Mouse (Mus musculus): ENCODE results near the gene Nagpa. TPM values are rescaled to one million over a fixed set of nuclear protein-coding genes. Genes with fewer than 3 reads are reported as not detected.

The Nagpa gene
- polyA plus RNA-seq, 1 experiment from 2014 or later: 17.0 TPM

GRCm38 (mm10) chr16:5210365-5210764 is 6.6 kb upstream of the Nagpa start:
- 67% methylated on average over 2 of the region's 2 CpGs for WGBS
- no peak overlapping the region for H3K9ac ChIP-seq (ENCODE audit: low read depth, low read length)
- no peaks in the 10 kb centered on the region for H3K36me3 ChIP-seq (ENCODE audit: control insufficient read depth, insufficient read depth, low read length)
- H3K9me3 ChIP-seq (ENCODE audit: control insufficient read depth, low read length): no peaks in the 10 kb centered on the region
- ATAC-seq (ENCODE audit: low FRiP score, low TSS enrichment): no peak
- H3K27ac ChIP-seq (ENCODE audit: low read depth, low read length): no peak overlapping the region
- H3K4me3 ChIP-seq (ENCODE audit: low read length): no peak overlapping the region
- no peaks in the 10 kb centered on the region for H3K27me3 ChIP-seq (ENCODE audit: control insufficient read depth, insufficient read depth, low read length)
- no peak overlapping the region for H3K4me2 ChIP-seq (replicated peaks; ENCODE audit: low read depth, low read length)
- no peaks in the 10 kb centered on the region for H3K4me1 ChIP-seq (ENCODE audit: control insufficient read depth, insufficient read depth, low read length)

- H3K36me3 ChIP-seq (ENCODE audit: control insufficient read depth, insufficient read depth, low read length): no peaks in the 10 kb centered on the region
- H3K4me3 ChIP-seq (ENCODE audit: low read length): no peak overlapping the region
- no peak overlapping the region for H3K9ac ChIP-seq (ENCODE audit: low read depth, low read length)
- WGBS: 72% methylated on average over 5 of the region's 5 CpGs
- ATAC-seq (ENCODE audit: low FRiP score, low TSS enrichment): no peak
- H3K9me3 ChIP-seq (ENCODE audit: control insufficient read depth, low read length): no peaks in the 10 kb centered on the region
- peaks cover 5% of the 10 kb centered on the region; the same call in 1 of the 2 replicates for H3K27me3 ChIP-seq (ENCODE audit: control insufficient read depth, insufficient read depth, low read length)
- H3K4me1 ChIP-seq (ENCODE audit: control insufficient read depth, insufficient read depth, low read length): 0 out of 2 replicates have a peak, but pooled peaks cover 3% of the 10 kb centered on the region
- no peak overlapping the region for H3K4me2 ChIP-seq (replicated peaks; ENCODE audit: low read depth, low read length)
- no peak overlapping the region for H3K27ac ChIP-seq (ENCODE audit: low read depth, low read length)
Observed at GRCm38 (mm10) chr16:5206051-5206450, 2.2 kb upstream of the Nagpa start.

- Histone ChIP-seq H3K9ac (ENCODE audit: low read depth, low read length) (no peak overlapping the region), H3K9me3 (ENCODE audit: control insufficient read depth, low read length) (no peaks in the 10 kb centered on the region), H3K27me3 (ENCODE audit: control insufficient read depth, insufficient read depth, low read length) (peaks cover 5% of the 10 kb centered on the region; the same call in 1 of the 2 replicates), H3K4me2 (replicated peaks; ENCODE audit: low read depth, low read length) (no peak overlapping the region), H3K4me3 (ENCODE audit: low read length) (no peak overlapping the region), H3K4me1 (ENCODE audit: control insufficient read depth, insufficient read depth, low read length) (0 out of 2 replicates have a peak, but pooled peaks cover 3% of the 10 kb centered on the region), H3K27ac (ENCODE audit: low read depth, low read length) (no peak overlapping the region), H3K36me3 (ENCODE audit: control insufficient read depth, insufficient read depth, low read length) (no peaks in the 10 kb centered on the region)
- 91% methylated on average over 5 of the region's 5 CpGs for WGBS
- no peak for ATAC-seq (ENCODE audit: low FRiP score, low TSS enrichment)
Observed at GRCm38 (mm10) chr16:5205431-5205970, 1.7 kb upstream of the Nagpa start.

- peak overlapping the region; percentile 98 for H3K4me2 ChIP-seq (replicated peaks; ENCODE audit: low read depth, low read length)
- no peak overlapping the region for H3K27ac ChIP-seq (ENCODE audit: low read depth, low read length)
- H3K4me1 ChIP-seq (ENCODE audit: control insufficient read depth, insufficient read depth, low read length): 0 out of 2 replicates have a peak, but pooled peaks cover 3% of the 10 kb centered on the region
- peaks cover 8% of the 10 kb centered on the region; the same call in 1 of the 2 replicates for H3K36me3 ChIP-seq (ENCODE audit: control insufficient read depth, insufficient read depth, low read length)
- H3K9ac ChIP-seq (ENCODE audit: low read depth, low read length): peak overlapping the region; percentile 69
- no peaks in the 10 kb centered on the region for H3K9me3 ChIP-seq (ENCODE audit: control insufficient read depth, low read length)
- ATAC-seq (ENCODE audit: low FRiP score, low TSS enrichment): peak; percentile 29; the same call in 1 of the 2 replicates
- peaks cover 5% of the 10 kb centered on the region; the same call in 1 of the 2 replicates for H3K27me3 ChIP-seq (ENCODE audit: control insufficient read depth, insufficient read depth, low read length)
- peak overlapping the region; percentile 91 for H3K4me3 ChIP-seq (ENCODE audit: low read length)
- WGBS: 1% methylated on average over 36 of the region's 36 CpGs
Observed at GRCm38 (mm10) chr16:5203200-5203599, 612 bp downstream of the Nagpa start.

- Histone ChIP-seq H3K9me3 (ENCODE audit: control insufficient read depth, low read length) (no peaks in the 10 kb centered on the region), H3K4me1 (ENCODE audit: control insufficient read depth, insufficient read depth, low read length) (0 out of 2 replicates have a peak, but pooled peaks cover 3% of the 10 kb centered on the region), H3K4me2 (replicated peaks; ENCODE audit: low read depth, low read length) (peak overlapping the region; percentile 98), H3K27me3 (ENCODE audit: control insufficient read depth, insufficient read depth, low read length) (peaks cover 5% of the 10 kb centered on the region; the same call in 1 of the 2 replicates), H3K4me3 (ENCODE audit: low read length) (peak overlapping the region; percentile 91), H3K36me3 (ENCODE audit: control insufficient read depth, insufficient read depth, low read length) (peaks cover 8% of the 10 kb centered on the region; the same call in 1 of the 2 replicates), H3K27ac (ENCODE audit: low read depth, low read length) (no peak overlapping the region), H3K9ac (ENCODE audit: low read depth, low read length) (0 out of 2 replicates have a peak overlapping the region, but pooled peaks have one; percentile 69)
- no peak for ATAC-seq (ENCODE audit: low FRiP score, low TSS enrichment)
- WGBS: 19% methylated on average over 4 of the region's 4 CpGs
Observed at GRCm38 (mm10) chr16:5202681-5203080, 1.1 kb downstream of the Nagpa start.

GRCm38 (mm10) chr16:5195080-5195479 is 8.7 kb downstream of the Nagpa start:
- ATAC-seq (ENCODE audit: low FRiP score, low TSS enrichment): no peak
- Histone ChIP-seq H3K4me3 (ENCODE audit: low read length) (no peak overlapping the region), H3K27ac (ENCODE audit: low read depth, low read length) (no peak overlapping the region), H3K4me2 (replicated peaks; ENCODE audit: low read depth, low read length) (no peak overlapping the region), H3K4me1 (ENCODE audit: control insufficient read depth, insufficient read depth, low read length) (no peaks in the 10 kb centered on the region), H3K27me3 (ENCODE audit: control insufficient read depth, insufficient read depth, low read length) (no peaks in the 10 kb centered on the region), H3K9ac (ENCODE audit: low read depth, low read length) (no peak overlapping the region), H3K9me3 (ENCODE audit: control insufficient read depth, low read length) (no peaks in the 10 kb centered on the region), H3K36me3 (ENCODE audit: control insufficient read depth, insufficient read depth, low read length) (peaks cover 7% of the 10 kb centered on the region; the same call in 1 of the 2 replicates)
- 33% methylated on average over 6 of the region's 6 CpGs for WGBS

DNA sequence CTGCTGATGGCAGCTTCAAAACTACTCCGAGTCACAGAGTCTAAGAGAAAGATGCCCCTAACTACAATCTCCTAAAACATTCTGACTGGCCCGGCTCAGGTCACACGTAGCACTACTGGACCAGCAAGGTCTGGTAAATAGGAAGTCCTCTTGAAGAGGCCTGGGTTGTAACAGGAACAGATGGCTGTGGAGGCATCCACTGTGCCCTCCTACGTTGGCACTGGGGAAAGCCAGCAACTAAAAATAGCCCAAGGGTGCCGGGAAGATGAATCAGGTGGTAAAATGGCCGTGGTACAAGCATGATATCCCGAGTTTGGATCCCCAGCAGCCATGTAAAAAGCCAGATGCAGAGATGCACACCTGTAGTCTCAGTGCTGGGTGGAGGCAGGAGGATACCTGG is 17.6 kb downstream of the Nagpa start:
- no peak overlapping the region for H3K27ac ChIP-seq (ENCODE audit: low read depth, low read length)
- H3K27me3 ChIP-seq (ENCODE audit: control insufficient read depth, insufficient read depth, low read length): no peaks in the 10 kb centered on the region
- no peak for ATAC-seq (ENCODE audit: low FRiP score, low TSS enrichment)
- no peaks in the 10 kb centered on the region for H3K36me3 ChIP-seq (ENCODE audit: control insufficient read depth, insufficient read depth, low read length)
- no peaks in the 10 kb centered on the region for H3K9me3 ChIP-seq (ENCODE audit: control insufficient read depth, low read length)
- H3K4me1 ChIP-seq (ENCODE audit: control insufficient read depth, insufficient read depth, low read length): no peaks in the 10 kb centered on the region
- 77% methylated on average over 7 of the region's 7 CpGs for WGBS
- no peak overlapping the region for H3K4me3 ChIP-seq (ENCODE audit: low read length)
- no peak overlapping the region for H3K4me2 ChIP-seq (replicated peaks; ENCODE audit: low read depth, low read length)
- H3K9ac ChIP-seq (ENCODE audit: low read depth, low read length): no peak overlapping the region

GRCm38 (mm10) chr16:5185691-5186090 is 18.1 kb downstream of the Nagpa start:
- Histone ChIP-seq H3K27me3 (ENCODE audit: control insufficient read depth, insufficient read depth, low read length) (no peaks in the 10 kb centered on the region), H3K4me3 (ENCODE audit: low read length) (no peak overlapping the region), H3K27ac (ENCODE audit: low read depth, low read length) (no peak overlapping the region), H3K9ac (ENCODE audit: low read depth, low read length) (no peak overlapping the region), H3K4me1 (ENCODE audit: control insufficient read depth, insufficient read depth, low read length) (no peaks in the 10 kb centered on the region), H3K36me3 (ENCODE audit: control insufficient read depth, insufficient read depth, low read length) (no peaks in the 10 kb centered on the region), H3K4me2 (replicated peaks; ENCODE audit: low read depth, low read length) (no peak overlapping the region), H3K9me3 (ENCODE audit: control insufficient read depth, low read length) (no peaks in the 10 kb centered on the region)
- ATAC-seq (ENCODE audit: low FRiP score, low TSS enrichment): no peak
- WGBS: 35% methylated on average over 7 of the region's 7 CpGs

DNA sequence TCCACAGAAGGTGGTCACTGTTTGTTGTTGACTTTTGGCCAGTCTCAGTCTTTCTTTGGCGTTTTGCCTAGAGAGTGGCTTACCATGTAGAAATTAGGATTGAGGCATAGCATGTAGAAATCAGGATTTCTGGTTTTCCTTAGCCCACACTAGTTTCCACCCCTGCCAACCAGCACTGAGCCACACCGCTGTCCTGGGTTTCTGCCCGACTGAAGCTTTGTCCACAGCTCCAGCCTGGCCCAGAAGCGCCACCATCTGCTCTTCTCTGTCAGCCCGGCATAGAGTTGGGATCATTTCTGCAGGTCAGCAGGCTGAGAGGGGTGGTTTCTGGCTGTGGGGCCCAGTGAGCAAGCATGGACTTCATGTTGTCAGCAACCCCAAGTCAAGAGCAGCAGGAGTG is 18.9 kb downstream of the Nagpa start:
- Histone ChIP-seq H3K27ac (ENCODE audit: low read depth, low read length) (no peak overlapping the region), H3K4me1 (ENCODE audit: control insufficient read depth, insufficient read depth, low read length) (no peaks in the 10 kb centered on the region), H3K36me3 (ENCODE audit: control insufficient read depth, insufficient read depth, low read length) (no peaks in the 10 kb centered on the region), H3K9ac (ENCODE audit: low read depth, low read length) (no peak overlapping the region), H3K9me3 (ENCODE audit: control insufficient read depth, low read length) (no peaks in the 10 kb centered on the region), H3K4me2 (replicated peaks; ENCODE audit: low read depth, low read length) (no peak overlapping the region), H3K27me3 (ENCODE audit: control insufficient read depth, insufficient read depth, low read length) (no peaks in the 10 kb centered on the region), H3K4me3 (ENCODE audit: low read length) (no peak overlapping the region)
- no peak for ATAC-seq (ENCODE audit: low FRiP score, low TSS enrichment)
- WGBS: 85% methylated on average over 5 of the region's 5 CpGs

Data from kidney, embryonic 14.5 days (tissue).